In the genomic region with DNA sequence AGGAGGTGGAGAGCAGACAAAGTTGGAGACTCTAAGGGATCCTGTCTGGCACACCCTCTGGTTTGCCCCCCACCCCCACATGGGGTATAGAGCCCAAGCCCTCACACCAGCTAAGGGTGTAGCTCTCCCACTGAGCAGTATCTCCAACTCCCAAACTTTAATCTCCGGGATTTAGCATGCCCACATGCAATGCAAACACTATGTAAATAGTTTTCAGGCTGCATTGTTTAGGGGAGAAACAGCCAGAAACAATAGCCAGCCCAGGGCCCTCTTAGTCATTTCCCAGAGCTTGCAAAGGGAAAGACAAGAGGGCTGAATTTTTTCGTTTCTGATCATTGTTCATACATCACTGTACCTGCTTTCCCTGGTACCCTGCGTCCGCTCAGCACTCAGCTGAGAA, we compare ENCODE assay signal across 10 mouse cellular contexts. TPM values are rescaled to one million over a fixed set of nuclear protein-coding genes. Genes with fewer than 3 reads are reported as not detected.
DNase-seq lines count a peak whose midpoint lies in the region; ATAC-seq and TF ChIP-seq lines count a peak whose summit lies in the region.
"Had no signal": no experiment of that assay in that cellular context is flagged by ENCODE, and none has a peak within 500 bp of the region (broad histone marks: within the 10 kb centered on the region; RNA-seq: fewer than 3 reads in every experiment).

No protein-coding gene starts in this region.

- no peaks in the 10 kb centered on the region for H3K9me3 ChIP-seq in forebrain, embryonic 10.5 days
- no peaks in the 10 kb centered on the region for H3K9me3 ChIP-seq in forebrain, postnatal 0 days (ENCODE audit: low read length)
- no peaks in the 10 kb centered on the region for H3K9me3 ChIP-seq in ES-E14 (ENCODE audit: control insufficient read depth, insufficient read depth, low read depth, low read length)
- H3K9me3 ChIP-seq in hindbrain, embryonic 13.5 days, result no peaks in the 10 kb centered on the region
- no peaks in the 10 kb centered on the region for H3K9me3 ChIP-seq in midbrain, embryonic 14.5 days (ENCODE audit: control insufficient read depth, low read length)

- H3K4me3 ChIP-seq in forebrain, embryonic 10.5 days, result peak overlapping the region; percentile 90
- no peak overlapping the region for H3K4me3 ChIP-seq in forebrain, postnatal 0 days (ENCODE audit: low read depth, low read length)
- H3K4me3 ChIP-seq in ES-E14 (ENCODE audit: insufficient read depth in 1 of 2, low read depth in 1 of 2, low read length in 2 of 2, poor library complexity in 1 of 2, severe bottlenecking in 1 of 2), result peak overlapping the region; percentile 41 to 67
- peak overlapping the region; percentile 19 for H3K4me3 ChIP-seq in hindbrain, embryonic 13.5 days
- peak overlapping the region; percentile 22 for H3K4me3 ChIP-seq in midbrain, embryonic 14.5 days (replicated peaks; ENCODE audit: low read depth, low read length)

- H3K36me3 ChIP-seq in forebrain, embryonic 10.5 days (replicated peaks), result peaks cover 32% of the 10 kb centered on the region
- H3K36me3 ChIP-seq in forebrain, postnatal 0 days (ENCODE audit: insufficient read depth), result no peaks in the 10 kb centered on the region
- peaks cover 19% of the 10 kb centered on the region; the same call in 1 of the 2 replicates for H3K36me3 ChIP-seq in ES-E14 (ENCODE audit: control insufficient read depth, insufficient read depth, low read length, poor library complexity, severe bottlenecking)
- no peaks in the 10 kb centered on the region for H3K36me3 ChIP-seq in hindbrain, embryonic 13.5 days
- H3K36me3 ChIP-seq in midbrain, embryonic 14.5 days (ENCODE audit: control insufficient read depth, insufficient read depth, low read length), result no peaks in the 10 kb centered on the region

- no peak overlapping the region for H3K9ac ChIP-seq in forebrain, postnatal 0 days
- H3K9ac ChIP-seq in ES-E14 (ENCODE audit: insufficient read depth, low read depth, low read length, poor library complexity, severe bottlenecking), result peak overlapping the region; percentile 60
- peak overlapping the region; percentile 40 for H3K9ac ChIP-seq in hindbrain, embryonic 13.5 days
- peak overlapping the region; percentile 36 for H3K9ac ChIP-seq in midbrain, embryonic 14.5 days (replicated peaks; ENCODE audit: low read length)

- ATAC-seq in forebrain, postnatal 0 days, result no peak
- no peak for ATAC-seq in hindbrain, embryonic 13.5 days (ENCODE audit: low FRiP score)
- no peak for ATAC-seq in midbrain, embryonic 14.5 days (ENCODE audit: low FRiP score, low TSS enrichment)
- ATAC-seq: Patski had no signal

- H3K27me3 ChIP-seq in forebrain, embryonic 10.5 days (ENCODE audit: poor library complexity, severe bottlenecking), result 0 out of 2 replicates have a peak, but pooled peaks cover 3% of the 10 kb centered on the region
- H3K27me3 ChIP-seq in forebrain, postnatal 0 days (ENCODE audit: insufficient read depth, low read length), result peaks cover 38% of the 10 kb centered on the region
- H3K27me3 ChIP-seq in hindbrain, embryonic 13.5 days, result peaks cover 38% of the 10 kb centered on the region
- H3K27me3 ChIP-seq in midbrain, embryonic 14.5 days (ENCODE audit: control insufficient read depth, insufficient read depth, low read length), result peaks cover 8% of the 10 kb centered on the region; the same call in 1 of the 2 replicates

- peak overlapping the region; percentile 45 for H3K27ac ChIP-seq in forebrain, embryonic 10.5 days
- no peak overlapping the region for H3K27ac ChIP-seq in forebrain, postnatal 0 days (ENCODE audit: low read depth, low read length)
- peak overlapping the region; percentile 81 for H3K27ac ChIP-seq in ES-E14 (ENCODE audit: insufficient read depth, low read depth, low read length, poor library complexity, severe bottlenecking)
- peak overlapping the region; percentile 10; the same call in 1 of the 2 replicates for H3K27ac ChIP-seq in hindbrain, embryonic 13.5 days
- H3K27ac ChIP-seq in midbrain, embryonic 14.5 days (replicated peaks; ENCODE audit: low read depth, low read length), result peak overlapping the region; percentile 50

- H3K4me1 ChIP-seq in forebrain, embryonic 10.5 days, result peaks cover 60% of the 10 kb centered on the region
- peaks cover 4% of the 10 kb centered on the region; the same call in 1 of the 2 replicates for H3K4me1 ChIP-seq in forebrain, postnatal 0 days (ENCODE audit: insufficient read depth)
- H3K4me1 ChIP-seq in ES-E14 (ENCODE audit: control insufficient read depth in 2 of 2, insufficient read depth in 2 of 2, low read length in 2 of 2, poor library complexity in 1 of 2), result peaks cover 8 to 19% of the 10 kb centered on the region in 2 experiments; a peak in 2 of 4 replicates
- peaks cover 32% of the 10 kb centered on the region for H3K4me1 ChIP-seq in hindbrain, embryonic 13.5 days (replicated peaks)
- peaks cover 43% of the 10 kb centered on the region for H3K4me1 ChIP-seq in midbrain, embryonic 14.5 days (ENCODE audit: control insufficient read depth, insufficient read depth, low read length)

- 18% methylated on average over 4 of the region's 4 CpGs for WGBS in forebrain, embryonic 10.5 days
- WGBS in forebrain, postnatal 0 days, result 11% methylated on average over 4 of the region's 4 CpGs
- 17% methylated on average over 4 of the region's 4 CpGs for WGBS in hindbrain, embryonic 13.5 days
- WGBS in midbrain, embryonic 14.5 days, result 8% methylated on average over 4 of the region's 4 CpGs

- DNase-seq in forebrain, embryonic 10.5 days (ENCODE audit: extremely low spot score, low spot score), result no peak
- DNase-seq in forebrain, postnatal 0 days, result no peak
- DNase-seq in ES-E14 (ENCODE audit: low read depth, low spot score), result no peak
- DNase-seq in midbrain, embryonic 14.5 days, result no peak
- DNase-seq in cerebellum, adult 18-20 months, result no peak
- DNase-seq in lung, postnatal 36 days, result no peak
- DNase-seq in urinary bladder, adult 18-20 months (ENCODE audit: low spot score in 2 of 2), result no peak
- DNase-seq: cerebellum, postnatal 14 days had no signal

- H3K4me2 ChIP-seq in forebrain, postnatal 0 days (ENCODE audit: low read depth), result no peak overlapping the region
- peak overlapping the region; percentile 42 for H3K4me2 ChIP-seq in hindbrain, embryonic 13.5 days
- H3K4me2 ChIP-seq in midbrain, embryonic 14.5 days (ENCODE audit: low read length), result peak overlapping the region; percentile 97

- in situ Hi-C loops in ES-E14 (cut with MboI; ENCODE audit: low sequenced_read_pairs in 2 of 2, unreplicated experiment in 2 of 2), result no loop called here

- no peak for TF ChIP-seq CTCF in forebrain, postnatal 0 days (IDR thresholded peaks at IDR 0.05; ENCODE audit: low read depth)

TF ChIP-seq in ES-E14, 5 proteins besides CTCF, POLR2A, EP300 and RAD21:
- TF ChIP-seq MAFK (IDR thresholded peaks at IDR 0.05; ENCODE audit: insufficient read depth, low read depth, low read length) (no peak), CHD2 (IDR thresholded peaks at IDR 0.05; ENCODE audit: low read depth, low read length) (no peak), ZNF384 (IDR thresholded peaks at IDR 0.05; ENCODE audit: low read depth, low read length) (no peak), HCFC1 (IDR thresholded peaks at IDR 0.05; ENCODE audit: borderline replicate concordance, insufficient read depth, low read length) (no peak), ZC3H11A (IDR thresholded peaks at IDR 0.05; ENCODE audit: borderline replicate concordance, low read depth, low read length) (no peak)

RNA-seq across cellular contexts. Expression of a gene that starts 5.8 kb away (rescaled TPM):
- polyA plus RNA-seq in forebrain, embryonic 10.5 days (2016; fragmentation: Nextera tagmentation; extraction: Ambion mirVana), result 35.3 and 39.1 TPM in 2 replicates
- total RNA-seq in forebrain, postnatal 0 days (2014; rRNA removed), result 0.10 and 0.31 TPM in 2 replicates
- 0.05 and 0.06 TPM in 2 replicates for polyA plus RNA-seq in forebrain, postnatal 0 days (2015; fragmentation: Nextera tagmentation; extraction: Ambion mirVana)
- 119 and 143 TPM in 2 replicates for total RNA-seq in ES-E14 (2012; rRNA removed)
- 0.91 and 1.1 TPM in 2 replicates for polyA plus RNA-seq in hindbrain, embryonic 13.5 days (2015; fragmentation: Nextera tagmentation; extraction: Ambion mirVana)
- 1.8 and 2.6 TPM in 2 replicates for polyA plus RNA-seq in midbrain, embryonic 14.5 days (2014; fragmentation: Nextera tagmentation; extraction: Ambion mirVana)
- polyA plus RNA-seq: Patski had no signal

RNA-seq across cellular contexts. Expression of a gene that starts 19.7 kb away (rescaled TPM):
- 8.7 and 9.0 TPM in 2 replicates for polyA plus RNA-seq in forebrain, embryonic 10.5 days (2016; fragmentation: Nextera tagmentation; extraction: Ambion mirVana)
- total RNA-seq in forebrain, postnatal 0 days (2014; rRNA removed), result 397 and 497 TPM in 2 replicates
- polyA plus RNA-seq in forebrain, postnatal 0 days (2015; fragmentation: Nextera tagmentation; extraction: Ambion mirVana), result 124 and 143 TPM in 2 replicates
- 41.5 and 84.5 TPM in 2 replicates for total RNA-seq in ES-E14 (2012; rRNA removed)
- 60.4 and 65.2 TPM in 2 replicates for polyA plus RNA-seq in hindbrain, embryonic 13.5 days (2015; fragmentation: Nextera tagmentation; extraction: Ambion mirVana)
- 79.7 and 85.9 TPM in 2 replicates for polyA plus RNA-seq in midbrain, embryonic 14.5 days (2014; fragmentation: Nextera tagmentation; extraction: Ambion mirVana)

Comparison
In these comparisons a context has a peak if more than half of its experiments do, and no peak if none do; other contexts are left out.
1. RNA of a gene that starts 5.8 kb away (polyA plus RNA-seq): 35.3 to 39.1 TPM in forebrain, embryonic 10.5 days; 1.8 to 2.6 TPM in midbrain, embryonic 14.5 days, 0.91 to 1.1 TPM in hindbrain, embryonic 13.5 days and 0.05 to 0.06 TPM in forebrain, postnatal 0 days; every median in the first group is over 10 times any median in the second.